Mouse (Mus musculus): Measurements from ENCODE around the gene Dcaf5. TPM values are rescaled to one million over a fixed set of nuclear protein-coding genes. Genes with fewer than 3 reads are reported as not detected.
A peak's percentile ranks its signal among the peaks of the same experiment; 100 is the strongest.

Dcaf5 gene
- polyA plus RNA-seq, 1 experiment from 2014 or later = 10.1 TPM

DNA sequence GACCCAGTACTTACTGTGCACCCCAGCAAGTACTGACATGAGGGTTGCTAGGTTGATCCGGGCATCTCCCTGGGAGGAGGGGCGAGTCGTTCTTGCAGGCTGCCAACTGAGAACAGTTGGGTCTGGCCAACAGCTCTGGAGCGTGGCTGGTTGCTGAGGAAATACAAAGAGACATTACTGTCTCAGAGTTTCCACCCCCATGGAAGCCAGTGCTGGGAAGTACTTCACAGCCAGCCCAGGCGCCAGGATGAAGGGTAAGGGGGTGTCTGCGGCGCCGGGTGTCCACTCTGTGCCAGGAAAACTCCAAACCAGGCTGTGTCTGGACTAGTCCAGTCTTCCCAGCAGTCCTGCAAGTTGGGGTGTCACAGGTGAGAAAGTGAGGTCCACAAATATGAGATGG, 145.4 kb downstream of the Dcaf5 start:
- ATAC-seq (replicated peaks; ENCODE audit: insufficient number of reproducible peaks, low FRiP score, low TSS enrichment, low read depth) (no peak), DNase-seq (ENCODE audit: low spot score) (no peak)
- Histone ChIP-seq H3K36me3 (replicated peaks; ENCODE audit: control insufficient read depth, insufficient read depth, low read depth, low read length) (no peaks in the 10 kb centered on the region), H3K4me3 (ENCODE audit: low read depth, low read length) (no peak overlapping the region), H3K4me1 (ENCODE audit: control insufficient read depth, insufficient read depth, low read length) (no peaks in the 10 kb centered on the region), H3K27ac (replicated peaks; ENCODE audit: low read depth, low read length) (no peak overlapping the region), H3K9ac (replicated peaks; ENCODE audit: low read length) (no peak overlapping the region), H3K27me3 (ENCODE audit: control insufficient read depth, insufficient read depth, low read length) (no peaks in the 10 kb centered on the region), H3K4me2 (ENCODE audit: low read depth, low read length) (no peak overlapping the region), H3K9me3 (replicated peaks; ENCODE audit: control insufficient read depth, low read length) (no peaks in the 10 kb centered on the region)
- 88% methylated on average over 8 of the region's 8 CpGs for WGBS

DNA sequence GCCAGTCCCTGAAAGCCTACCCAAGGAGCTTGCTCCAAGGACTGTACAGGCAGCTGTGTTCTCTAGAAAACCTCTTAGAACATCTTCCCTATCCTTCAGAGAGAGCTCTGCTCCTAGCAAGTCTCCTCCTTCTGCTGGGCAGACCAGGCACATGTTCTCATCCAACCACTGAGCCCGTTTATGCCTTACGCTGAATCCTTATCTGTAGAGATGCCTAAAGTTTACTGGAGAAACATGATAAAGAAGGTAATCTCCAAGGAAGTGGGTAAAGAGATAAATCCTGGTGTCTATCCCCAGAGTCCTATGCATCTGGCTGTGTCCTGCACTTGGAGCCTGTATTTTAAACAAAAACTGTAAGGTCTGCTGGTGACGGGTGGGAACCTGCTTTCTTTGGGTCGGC, 145.9 kb downstream of the Dcaf5 start:
- no peak overlapping the region for H3K4me2 ChIP-seq (ENCODE audit: low read depth, low read length)
- H3K9ac ChIP-seq (replicated peaks; ENCODE audit: low read length) = no peak overlapping the region
- no peak overlapping the region for H3K27ac ChIP-seq (replicated peaks; ENCODE audit: low read depth, low read length)
- H3K4me3 ChIP-seq (ENCODE audit: low read depth, low read length) = no peak overlapping the region
- no peaks in the 10 kb centered on the region for H3K36me3 ChIP-seq (replicated peaks; ENCODE audit: control insufficient read depth, insufficient read depth, low read depth, low read length)
- no peaks in the 10 kb centered on the region for H3K9me3 ChIP-seq (replicated peaks; ENCODE audit: control insufficient read depth, low read length)
- 93% methylated on average over 4 of the region's 4 CpGs for WGBS
- DNase-seq (ENCODE audit: low spot score) = no peak
- H3K4me1 ChIP-seq (ENCODE audit: control insufficient read depth, insufficient read depth, low read length) = no peaks in the 10 kb centered on the region
- no peaks in the 10 kb centered on the region for H3K27me3 ChIP-seq (ENCODE audit: control insufficient read depth, insufficient read depth, low read length)
- ATAC-seq (replicated peaks; ENCODE audit: insufficient number of reproducible peaks, low FRiP score, low TSS enrichment, low read depth) = no peak

DNA sequence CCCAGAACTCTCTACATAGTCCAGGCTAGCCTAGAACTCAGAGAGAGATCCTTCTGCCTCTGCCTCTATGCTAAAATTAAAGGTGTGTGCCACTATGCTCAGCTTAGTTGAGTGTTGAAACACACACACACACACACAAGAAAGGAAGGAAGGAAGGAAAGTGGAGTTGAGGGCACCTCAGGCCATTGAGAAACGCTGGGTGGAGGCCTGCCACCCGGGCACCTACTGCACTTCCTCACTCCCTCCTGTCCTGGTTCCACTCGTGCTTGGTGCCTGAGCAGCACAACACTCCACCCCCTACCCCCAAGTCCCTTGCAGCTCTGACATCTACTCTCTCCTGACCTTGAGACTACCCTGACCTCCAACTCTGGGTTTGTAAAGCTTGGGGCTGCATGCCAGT, 146.7 kb downstream of the Dcaf5 start:
- Histone ChIP-seq H3K4me1 (ENCODE audit: control insufficient read depth, insufficient read depth, low read length) (no peaks in the 10 kb centered on the region), H3K27ac (replicated peaks; ENCODE audit: low read depth, low read length) (no peak overlapping the region), H3K9ac (replicated peaks; ENCODE audit: low read length) (no peak overlapping the region), H3K9me3 (replicated peaks; ENCODE audit: control insufficient read depth, low read length) (no peaks in the 10 kb centered on the region), H3K27me3 (ENCODE audit: control insufficient read depth, insufficient read depth, low read length) (no peaks in the 10 kb centered on the region), H3K4me3 (ENCODE audit: low read depth, low read length) (no peak overlapping the region), H3K4me2 (ENCODE audit: low read depth, low read length) (no peak overlapping the region), H3K36me3 (replicated peaks; ENCODE audit: control insufficient read depth, insufficient read depth, low read depth, low read length) (no peaks in the 10 kb centered on the region)
- WGBS = 84% methylated on average over 3 of the region's 3 CpGs
- DNase-seq (ENCODE audit: low spot score) (no peak), ATAC-seq (replicated peaks; ENCODE audit: insufficient number of reproducible peaks, low FRiP score, low TSS enrichment, low read depth) (no peak)

DNA sequence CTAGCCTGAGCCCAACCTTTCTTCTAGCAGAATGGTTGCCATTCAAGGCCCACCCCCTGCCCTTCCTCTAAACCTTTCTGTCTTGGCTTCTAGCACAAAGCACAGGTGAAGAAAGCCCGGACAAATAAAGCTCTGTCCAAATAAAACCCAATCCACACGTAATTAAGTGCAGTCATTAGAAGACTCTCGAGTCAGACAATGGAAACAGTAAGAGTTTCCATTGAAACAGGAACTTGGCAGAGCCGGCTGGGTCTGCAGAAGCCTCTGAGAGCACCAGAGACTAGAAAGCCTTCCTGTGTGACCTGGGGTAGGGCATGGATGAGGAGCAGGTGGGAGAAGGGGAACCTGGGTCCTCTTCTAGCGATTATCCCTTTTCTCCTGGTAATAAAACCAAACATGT, 150.5 kb downstream of the Dcaf5 start:
- Histone ChIP-seq H3K4me1 (ENCODE audit: control insufficient read depth, insufficient read depth, low read length) (no peaks in the 10 kb centered on the region), H3K27ac (replicated peaks; ENCODE audit: low read depth, low read length) (no peak overlapping the region), H3K36me3 (replicated peaks; ENCODE audit: control insufficient read depth, insufficient read depth, low read depth, low read length) (no peaks in the 10 kb centered on the region), H3K4me2 (ENCODE audit: low read depth, low read length) (no peak overlapping the region), H3K27me3 (ENCODE audit: control insufficient read depth, insufficient read depth, low read length) (no peaks in the 10 kb centered on the region), H3K9ac (replicated peaks; ENCODE audit: low read length) (no peak overlapping the region), H3K9me3 (replicated peaks; ENCODE audit: control insufficient read depth, low read length) (no peaks in the 10 kb centered on the region), H3K4me3 (ENCODE audit: low read depth, low read length) (no peak overlapping the region)
- ATAC-seq (replicated peaks; ENCODE audit: insufficient number of reproducible peaks, low FRiP score, low TSS enrichment, low read depth) = no peak
- 71% methylated on average over 5 of the region's 5 CpGs for WGBS
- no peak for DNase-seq (ENCODE audit: low spot score)

Small RNA genes within 50 kb of the gene (microRNA-seq; reads per million reads assigned to microRNA genes)
- gene Mir1843a (ENCODE audit: borderline number of aligned reads) = 35.7 reads per million, percentile 29 among the genes with 10 or more reads in this experiment

Other genes starting within 250 kb of the Dcaf5 start
- gene Actn1, start 176.2 kb downstream of the Dcaf5 start, polyA plus RNA-seq (2014; fragmentation: Nextera tagmentation; extraction: Ambion mirVana) = 34.6 and 34.8 TPM in 2 replicates
- 34.9 and 36.2 TPM in 2 replicates for gene Exd2, start 26.5 kb upstream of the Dcaf5 start, polyA plus RNA-seq (2014; fragmentation: Nextera tagmentation; extraction: Ambion mirVana)
- gene Galnt16, start 81.7 kb upstream of the Dcaf5 start, polyA plus RNA-seq (2014; fragmentation: Nextera tagmentation; extraction: Ambion mirVana) = 6.9 and 7.0 TPM in 2 replicates
- 24.0 and 26.6 TPM in 2 replicates for gene Slc39a9, start 207.3 kb upstream of the Dcaf5 start, polyA plus RNA-seq (2014; fragmentation: Nextera tagmentation; extraction: Ambion mirVana)
- 328 and 341 TPM in 2 replicates for gene Erh, start 207.7 kb upstream of the Dcaf5 start, polyA plus RNA-seq (2014; fragmentation: Nextera tagmentation; extraction: Ambion mirVana)

Data from embryonic facial prominence, embryonic 11.5 days (tissue).